Mouse (Mus musculus) adrenal gland, postnatal 36 days (tissue): ENCODE measurements around the gene Ndufb7. TPM values are rescaled to one million over a fixed set of nuclear protein-coding genes. Genes with fewer than 3 reads are reported as not detected.
A peak's percentile ranks its signal among the peaks of the same experiment; 100 is the strongest.
"Not testable (repeated sequence)": the region's sequence is repeated elsewhere in the genome, so short reads cannot be mapped to it uniquely, and the experiment has no call there.

Source experiments
- DNase-seq, 2 experiments: peaks; one replicate each; pipeline ENCODE4 v3.0.0; 2021; ENCODE audit warnings: mixed read lengths in 1 of 2
- total RNA-seq, 2 experiments: library from RNA; stranded (reverse); gene quantifications; 2 replicates each; pipeline ENCODE4 v1.2.3; 2021

Ndufb7 gene
- total RNA-seq, 2 experiments from 2014 or later: 218 to 228 TPM

GRCm38 (mm10) chr8:83575561-83576515 is 9.4 kb downstream of the Ndufb7 start:
- DNase-seq: peak in 1 of 2 experiments; percentile 59

DNA sequence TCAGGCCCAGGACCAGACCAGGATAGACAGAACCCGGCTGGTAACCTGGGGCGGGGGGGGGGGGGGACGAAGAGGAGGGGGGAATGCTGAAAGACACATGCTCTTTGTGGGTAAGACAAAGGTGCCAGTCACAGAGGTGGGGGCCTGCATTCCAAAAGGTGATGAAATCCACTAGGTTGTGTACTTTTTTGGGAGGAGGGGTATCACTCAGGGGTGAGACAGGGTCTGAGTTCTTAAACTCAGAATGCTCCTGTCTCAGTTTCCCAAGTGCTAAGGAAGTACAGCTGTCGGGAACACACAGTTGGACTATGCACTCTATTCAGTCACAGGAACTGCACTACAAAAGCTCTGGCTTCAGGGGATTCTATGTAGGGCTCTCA is 10.0 kb downstream of the Ndufb7 start:
- no peak for DNase-seq

DNA sequence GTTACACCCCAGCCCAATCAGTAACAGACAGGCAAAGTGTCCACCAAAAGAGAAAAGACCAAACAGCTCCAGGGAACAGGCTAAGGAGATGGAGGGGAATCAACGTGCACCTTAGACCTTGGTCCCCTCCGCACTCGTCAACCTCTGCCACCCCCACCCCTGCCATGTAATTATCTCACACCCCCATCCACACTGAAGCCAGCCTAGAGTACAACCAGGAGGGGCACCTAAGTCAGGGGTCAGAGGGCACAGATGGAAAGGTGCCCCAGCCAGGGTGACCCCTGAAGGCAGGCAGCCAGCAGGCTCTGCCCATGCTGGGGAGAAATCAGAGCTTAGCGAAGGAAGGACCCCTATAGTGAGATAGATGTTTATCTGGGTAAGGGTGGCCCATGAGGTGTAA is 10.4 kb downstream of the Ndufb7 start:
- DNase-seq: no peak

DNA sequence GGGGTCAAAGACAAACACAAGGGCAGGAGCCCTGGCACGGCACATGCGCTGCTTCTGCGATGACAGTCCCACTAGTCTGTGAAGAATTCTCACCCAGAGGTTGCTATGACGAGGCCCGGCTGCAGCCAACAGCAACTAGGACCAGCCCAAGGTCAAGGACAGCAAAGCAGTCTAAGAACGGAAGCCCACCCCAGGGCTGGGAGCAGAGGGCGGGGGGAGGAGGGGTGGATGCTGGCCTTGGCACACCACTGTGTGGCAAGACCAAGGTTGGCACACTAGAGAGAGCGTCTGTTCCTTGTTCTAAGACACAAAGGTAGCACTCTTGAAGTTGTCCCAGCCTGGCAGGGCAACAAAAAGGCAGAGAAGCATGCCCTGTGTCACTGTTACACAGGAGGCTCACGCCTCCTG is 10.9 kb downstream of the Ndufb7 start:
- peak; percentile 89 for DNase-seq

DNA sequence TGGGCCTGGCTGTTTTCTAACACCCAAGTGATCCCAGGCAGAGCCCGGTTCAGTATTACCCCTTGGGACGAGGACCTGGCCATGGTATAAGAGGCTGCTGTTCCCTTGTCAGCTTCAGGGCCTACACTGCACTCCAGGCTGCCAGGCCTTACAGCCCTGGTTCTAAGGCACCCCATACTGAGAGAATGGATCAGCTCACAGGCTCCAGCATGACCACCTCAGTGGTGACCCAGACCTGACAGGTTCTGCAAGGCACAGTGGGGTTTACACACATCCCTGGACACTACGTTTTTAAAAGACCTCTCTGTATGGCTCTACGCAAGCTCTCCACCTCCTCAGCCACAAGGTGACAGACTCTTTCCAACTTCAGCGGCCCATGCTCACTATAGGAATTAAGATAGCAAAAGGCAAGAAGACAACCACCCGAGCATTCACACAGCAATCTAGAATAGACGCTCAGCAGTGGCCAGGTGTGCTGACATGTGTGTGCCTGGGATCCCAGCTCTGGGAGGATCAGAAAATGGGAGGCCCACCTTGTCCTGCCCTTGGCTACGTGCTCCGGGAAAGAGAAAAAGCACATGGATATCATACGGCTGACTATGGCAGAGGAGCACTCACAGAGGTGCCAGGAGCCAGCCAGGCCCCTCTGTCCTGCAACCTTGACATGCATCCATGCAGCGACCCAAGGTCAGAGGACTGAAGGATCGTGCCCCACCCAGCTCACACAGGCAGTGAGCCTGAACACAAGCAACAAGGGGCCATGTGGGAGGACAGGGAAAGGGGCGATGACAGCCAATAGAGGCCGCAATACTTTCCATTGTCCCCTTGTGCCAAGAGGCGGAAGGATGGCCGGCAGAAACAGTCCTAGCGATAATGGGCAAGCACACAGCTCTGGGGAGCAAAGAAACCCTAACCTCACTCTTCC is 11.9 kb downstream of the Ndufb7 start:
- no peak for DNase-seq

DNA sequence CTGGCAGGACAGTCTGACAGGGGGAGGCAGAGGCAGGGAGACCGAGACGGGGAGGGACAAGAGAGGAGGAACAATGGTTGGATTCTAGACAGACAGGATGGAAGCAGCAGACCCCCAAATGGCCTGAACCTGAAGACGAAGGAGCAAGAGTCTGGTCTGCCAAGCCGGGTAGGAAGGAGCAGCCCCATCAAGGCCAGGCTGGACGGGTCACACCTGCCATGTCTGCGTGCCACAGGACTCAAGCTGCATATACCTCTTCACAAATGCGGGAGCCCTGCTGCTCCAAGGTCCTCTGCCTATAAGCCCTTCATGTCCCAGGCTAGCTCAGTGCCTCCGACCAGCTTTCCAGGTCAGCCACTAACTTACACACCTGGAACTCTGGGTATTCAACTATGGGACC is 13.2 kb downstream of the Ndufb7 start:
- no peak for DNase-seq

DNA sequence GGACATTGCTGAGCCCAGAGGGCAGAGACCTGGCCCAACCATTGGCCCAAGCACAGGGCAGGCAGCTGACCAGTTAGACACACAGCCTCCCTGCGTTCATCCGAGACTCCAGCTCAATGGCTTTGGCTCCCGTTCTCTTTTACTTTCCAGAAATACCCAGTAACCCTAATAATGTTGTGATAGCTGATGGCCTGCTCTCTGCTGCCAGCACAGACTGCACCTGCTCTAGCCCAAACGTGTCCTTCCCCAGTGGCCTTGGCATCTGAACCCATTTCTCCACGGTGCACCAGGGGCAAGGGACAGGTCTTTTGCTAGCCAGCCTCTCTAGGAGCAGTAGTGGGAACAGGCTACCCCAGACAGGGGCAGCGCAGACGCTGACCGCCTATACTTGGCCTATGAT is 14.4 kb downstream of the Ndufb7 start:
- DNase-seq: no peak

- DNase-seq: no peak
Observed at GRCm38 (mm10) chr8:83582226-83582625, 15.8 kb downstream of the Ndufb7 start.

DNA sequence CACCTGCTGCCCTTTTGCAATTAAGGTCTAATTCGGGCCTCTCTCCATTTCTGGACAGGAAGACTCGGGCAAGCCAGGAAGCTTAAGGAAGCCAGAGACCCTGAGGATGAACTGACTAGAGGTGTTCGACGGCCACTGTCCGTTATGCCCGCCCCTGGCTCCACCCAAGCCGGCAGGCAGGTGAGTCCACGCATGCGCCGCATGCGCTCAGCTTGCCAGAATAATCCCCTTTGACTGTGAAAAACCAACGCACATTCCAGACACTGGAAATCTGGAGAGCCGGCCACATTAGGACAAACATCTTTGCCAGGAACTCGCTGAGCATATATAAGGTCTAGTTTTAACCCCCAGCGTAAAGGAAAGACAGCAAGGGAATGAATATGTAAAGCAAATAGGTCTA is 16.8 kb downstream of the Ndufb7 start:
- DNase-seq: no peak

DNA sequence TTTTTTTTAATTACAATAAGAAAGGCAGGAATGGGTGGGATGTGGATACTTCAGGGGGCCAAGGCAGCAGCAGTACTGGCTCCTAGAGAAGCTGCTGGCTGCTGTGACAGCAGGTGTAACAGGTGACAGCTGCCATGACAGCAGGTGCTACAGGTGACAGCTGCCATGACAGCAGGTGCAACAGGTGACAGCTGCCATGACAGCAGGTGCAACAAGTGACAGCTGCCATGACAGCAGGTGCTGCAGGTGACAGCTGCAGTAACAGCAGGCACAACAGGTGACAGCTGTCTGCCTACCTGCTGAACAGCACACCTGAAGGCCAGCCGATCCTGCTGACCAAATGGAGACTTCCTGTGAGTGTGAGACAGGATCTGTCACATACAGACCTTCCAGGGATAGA is 18.3 kb downstream of the Ndufb7 start:
- no peak for DNase-seq

DNA sequence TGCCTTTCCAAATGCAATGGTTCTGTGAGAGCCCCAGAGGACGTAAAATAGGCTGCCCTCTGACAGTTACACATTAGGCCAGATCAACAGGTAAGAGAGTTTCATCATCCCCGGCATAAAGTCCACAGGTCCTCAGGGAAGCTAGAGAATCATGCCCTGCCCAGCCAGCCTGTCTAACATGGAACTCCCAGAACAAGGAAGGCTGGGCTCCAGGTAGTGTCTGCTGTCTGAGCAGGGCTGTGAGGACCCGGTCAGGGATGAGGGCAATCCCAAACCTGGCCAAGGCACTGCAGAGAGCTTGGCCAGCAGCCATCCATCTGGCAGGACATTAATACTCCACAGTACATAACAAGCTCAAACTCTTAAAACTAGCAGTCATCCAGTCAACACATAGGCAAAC is 18.9 kb downstream of the Ndufb7 start:
- no peak for DNase-seq

- no peak for DNase-seq
Observed at GRCm38 (mm10) chr8:83587644-83588043, 21.2 kb downstream of the Ndufb7 start.

DNA sequence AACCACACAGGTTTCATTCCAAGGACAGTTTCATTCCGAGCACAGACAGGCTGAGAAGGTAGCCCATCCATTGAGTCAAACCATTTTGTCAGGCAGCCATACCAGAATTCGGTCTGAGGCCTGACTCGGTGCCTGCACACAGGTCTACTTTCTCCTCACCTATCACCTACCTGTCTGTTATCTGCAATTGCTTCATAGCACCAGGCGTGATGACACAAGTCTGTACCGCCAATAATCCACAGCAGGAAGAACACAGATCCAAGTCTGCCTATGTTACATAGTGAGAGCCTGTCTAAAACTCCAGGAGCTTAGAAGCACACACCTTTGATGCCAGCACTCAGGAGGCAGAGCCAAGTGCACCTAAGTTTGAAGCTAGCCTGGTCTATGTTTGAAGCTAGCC is 22.4 kb downstream of the Ndufb7 start:
- no peak for DNase-seq

DNA sequence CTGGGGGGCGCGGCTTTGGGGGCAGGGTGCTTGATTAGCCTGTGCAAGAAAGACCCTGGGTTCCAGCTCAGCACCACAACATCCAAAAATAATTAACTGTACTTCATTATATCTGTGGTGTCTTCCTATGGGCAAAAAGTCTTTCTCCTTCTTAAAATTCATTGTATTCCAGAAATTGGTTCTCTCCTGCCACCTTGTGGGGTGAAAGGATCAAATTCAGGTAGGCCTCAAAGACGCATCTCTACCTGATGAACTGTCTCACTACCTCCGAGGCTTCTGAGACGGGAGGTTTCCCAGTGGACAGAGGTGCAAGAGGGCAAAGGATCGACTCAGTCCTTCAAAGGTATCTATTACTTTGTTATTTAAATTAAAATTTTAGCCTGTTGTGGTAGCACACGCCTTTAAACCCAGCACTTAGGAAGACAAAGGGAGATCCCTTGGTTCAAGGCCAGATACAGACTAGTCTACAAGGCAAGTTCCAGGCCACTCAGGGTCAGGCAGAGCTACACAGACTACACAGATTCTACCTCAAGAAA is 24.1 kb downstream of the Ndufb7 start:
- DNase-seq: no peak

GRCm38 (mm10) chr8:83592682-83593081 is 26.2 kb downstream of the Ndufb7 start:
- no peak for DNase-seq

- DNase-seq: no peak
Observed at GRCm38 (mm10) chr8:83593325-83594166, 27.1 kb downstream of the Ndufb7 start.

GRCm38 (mm10) chr8:83594167-83595049 is 27.9 kb downstream of the Ndufb7 start:
- peak; percentile 98 to 99 for DNase-seq

GRCm38 (mm10) chr8:83595050-83595345 is 28.5 kb downstream of the Ndufb7 start:
- not testable (repeated sequence) for DNase-seq

DNA sequence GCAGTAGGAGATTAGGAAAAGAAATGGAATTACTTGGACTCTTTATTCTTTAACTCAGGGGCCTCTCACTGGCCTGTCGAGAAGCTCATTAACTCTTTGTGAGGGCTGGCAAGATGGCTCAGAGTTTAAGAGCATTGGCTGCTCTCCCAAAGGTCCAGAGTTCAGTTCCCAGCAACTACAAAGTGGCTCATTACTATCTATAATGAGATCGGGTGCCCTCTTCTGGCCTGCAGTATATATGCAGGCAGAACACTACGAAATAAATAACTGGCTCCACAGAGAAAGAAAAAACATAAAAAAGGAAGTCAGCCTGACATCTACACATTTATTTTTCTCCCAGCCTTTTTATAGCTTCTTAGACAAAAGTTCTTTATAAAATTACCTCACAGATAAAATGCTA is 29.9 kb downstream of the Ndufb7 start:
- DNase-seq: no peak

DNA sequence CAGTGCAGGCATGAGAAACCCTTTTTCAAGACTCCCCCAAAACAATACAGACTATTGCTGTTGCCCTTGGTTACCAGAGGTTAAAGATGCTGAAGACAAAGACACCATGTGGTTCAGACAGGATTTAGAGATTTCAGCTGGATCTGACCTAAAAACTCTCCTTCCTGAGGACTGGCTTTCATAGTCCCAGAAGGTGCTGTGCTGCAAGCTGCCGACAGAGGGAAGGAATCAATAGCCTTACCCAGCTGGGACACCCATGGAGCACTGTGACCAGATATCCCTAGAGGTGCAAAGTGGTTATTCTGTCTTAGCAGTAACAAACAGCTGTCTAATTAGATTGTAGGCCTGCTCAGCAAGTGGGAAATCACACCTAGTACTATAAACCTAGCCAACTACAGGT is 31.7 kb downstream of the Ndufb7 start:
- no peak for DNase-seq

GRCm38 (mm10) chr8:83599814-83600213 is 33.3 kb downstream of the Ndufb7 start:
- DNase-seq: no peak
